Comparison of ENCODE assay signal across 8 mouse cellular contexts in the genomic region with DNA sequence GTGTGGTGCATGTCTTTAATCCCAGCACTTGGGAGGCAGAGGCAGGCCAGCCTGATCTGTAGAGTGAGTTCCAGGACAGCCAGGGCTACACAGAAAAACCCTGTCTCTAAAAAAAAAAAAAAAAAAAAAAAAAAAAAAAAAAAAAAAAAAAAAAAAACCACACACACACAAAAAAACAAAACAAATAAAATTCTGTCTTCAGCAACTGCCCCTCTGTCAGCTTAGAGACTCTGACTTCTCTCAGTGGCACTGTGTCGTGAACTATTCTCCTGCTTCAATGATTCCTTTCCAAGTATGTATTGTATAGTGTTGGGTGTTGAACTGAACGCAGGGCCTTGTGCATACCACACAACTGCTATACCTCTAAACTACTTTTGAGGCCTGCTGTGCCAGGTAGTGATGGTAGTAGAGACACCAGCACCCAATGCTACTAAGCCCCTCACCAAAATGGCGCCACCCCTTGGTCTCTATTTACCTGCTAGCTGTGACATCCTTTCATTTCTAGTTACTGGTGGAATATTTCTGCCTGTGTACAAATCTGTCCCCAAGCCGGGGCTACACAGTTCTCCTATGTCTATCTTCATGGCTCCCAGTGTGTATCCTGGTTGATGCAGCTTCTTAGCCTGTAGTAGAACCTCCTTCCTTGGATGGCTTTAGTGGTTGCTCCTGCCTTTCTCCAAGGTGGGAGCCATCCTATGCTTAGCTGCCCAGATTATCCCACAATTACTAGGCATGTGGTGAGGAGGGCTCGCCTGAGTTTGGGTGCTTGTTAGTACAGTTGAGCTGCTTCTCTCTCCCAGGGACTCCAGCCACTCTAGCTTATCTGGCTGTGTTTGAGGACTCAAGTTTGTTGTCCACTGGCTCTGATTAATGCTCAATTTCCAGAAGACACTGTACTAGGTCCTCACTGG. TPM values are rescaled to one million over a fixed set of nuclear protein-coding genes. Genes with fewer than 3 reads are reported as not detected.
A peak's percentile ranks its signal among the peaks of the same experiment; 100 is the strongest.
DNase-seq lines count a peak whose midpoint lies in the region; ATAC-seq and TF ChIP-seq lines count a peak whose summit lies in the region.

No protein-coding gene starts in this region.

- H3K9ac ChIP-seq in heart, embryonic 15.5 days = no peak overlapping the region
- no peak overlapping the region for H3K9ac ChIP-seq in embryonic facial prominence, embryonic 14.5 days (ENCODE audit: low read depth, low read length)
- H3K9ac ChIP-seq in intestine, postnatal 0 days (ENCODE audit: low read depth, low read length) = no peak overlapping the region
- no peak overlapping the region for H3K9ac ChIP-seq in neural tube, embryonic 15.5 days (replicated peaks)
- H3K9ac ChIP-seq in lung, postnatal 0 days (replicated peaks; ENCODE audit: low read depth) = no peak overlapping the region

- H3K27me3 ChIP-seq in heart, embryonic 15.5 days = no peaks in the 10 kb centered on the region
- no peaks in the 10 kb centered on the region for H3K27me3 ChIP-seq in embryonic facial prominence, embryonic 14.5 days (replicated peaks; ENCODE audit: control insufficient read depth, insufficient read depth, low read length)
- no peaks in the 10 kb centered on the region for H3K27me3 ChIP-seq in intestine, postnatal 0 days (replicated peaks; ENCODE audit: control insufficient read depth, insufficient read depth, low read length)
- H3K27me3 ChIP-seq in neural tube, embryonic 15.5 days (replicated peaks) = no peaks in the 10 kb centered on the region
- no peaks in the 10 kb centered on the region for H3K27me3 ChIP-seq in lung, postnatal 0 days (replicated peaks; ENCODE audit: insufficient read depth, low read length)

- TF ChIP-seq EP300 in lung, postnatal 0 days (IDR thresholded peaks at IDR 0.05) = no peak

- peaks cover 17% of the 10 kb centered on the region for H3K4me1 ChIP-seq in heart, embryonic 15.5 days (replicated peaks)
- H3K4me1 ChIP-seq in embryonic facial prominence, embryonic 14.5 days (ENCODE audit: control insufficient read depth, insufficient read depth, low read length) = peaks cover 7% of the 10 kb centered on the region
- H3K4me1 ChIP-seq in intestine, postnatal 0 days (replicated peaks; ENCODE audit: control insufficient read depth, insufficient read depth, low read length) = peaks cover 10% of the 10 kb centered on the region
- H3K4me1 ChIP-seq in neural tube, embryonic 15.5 days = peaks cover 17% of the 10 kb centered on the region
- peaks cover 4% of the 10 kb centered on the region; the same call in 1 of the 2 replicates for H3K4me1 ChIP-seq in lung, postnatal 0 days (ENCODE audit: insufficient read depth, low read depth, low read length)

- H3K4me2 ChIP-seq in heart, embryonic 15.5 days = peak overlapping the region; percentile 71
- peak overlapping the region; percentile 89 for H3K4me2 ChIP-seq in embryonic facial prominence, embryonic 14.5 days (ENCODE audit: low read depth, low read length)
- peak overlapping the region; percentile 13; the same call in 1 of the 2 replicates for H3K4me2 ChIP-seq in intestine, postnatal 0 days (replicated peaks; ENCODE audit: low read depth)
- H3K4me2 ChIP-seq in neural tube, embryonic 15.5 days = peak overlapping the region; percentile 70
- H3K4me2 ChIP-seq in lung, postnatal 0 days (replicated peaks; ENCODE audit: low read depth, low read length) = no peak overlapping the region

- ATAC-seq in heart, embryonic 15.5 days (replicated peaks; ENCODE audit: insufficient number of reproducible peaks, insufficient read depth, low FRiP score, low read depth) = no peak
- no peak for ATAC-seq in embryonic facial prominence, embryonic 14.5 days (ENCODE audit: low read depth)
- no peak for ATAC-seq in intestine, postnatal 0 days
- no peak for ATAC-seq in neural tube, embryonic 15.5 days (ENCODE audit: low FRiP score)
- ATAC-seq in lung, postnatal 0 days = no peak
- no peak for ATAC-seq in granulocyte monocyte progenitor cell, adult 5-6 weeks (replicated peaks; ENCODE audit: poor library complexity, severe bottlenecking)

- DNase-seq in heart, adult 9 months (ENCODE audit: low spot score in 2 of 2) = no peak
- no peak for DNase-seq in embryonic facial prominence, embryonic 14.5 days (ENCODE audit: low spot score)
- DNase-seq in retina, postnatal 1 day = no peak
- no peak for DNase-seq in lung, postnatal 0 days (ENCODE audit: low spot score)

- peak overlapping the region; percentile 99; the same call in 1 of the 2 replicates for H3K27ac ChIP-seq in heart, embryonic 15.5 days
- H3K27ac ChIP-seq in embryonic facial prominence, embryonic 14.5 days (replicated peaks; ENCODE audit: low read depth, low read length) = no peak overlapping the region
- no peak overlapping the region for H3K27ac ChIP-seq in intestine, postnatal 0 days (ENCODE audit: low read depth, low read length)
- peak overlapping the region; percentile 48 for H3K27ac ChIP-seq in neural tube, embryonic 15.5 days (replicated peaks)
- H3K27ac ChIP-seq in lung, postnatal 0 days (ENCODE audit: low read length) = no peak overlapping the region

- WGBS in heart, embryonic 15.5 days = 81% methylated on average over 5 of the region's 5 CpGs
- WGBS in embryonic facial prominence, embryonic 14.5 days = 80% methylated on average over 5 of the region's 5 CpGs
- 82% methylated on average over 5 of the region's 5 CpGs for WGBS in intestine, postnatal 0 days
- WGBS in neural tube, embryonic 15.5 days = 85% methylated on average over 5 of the region's 5 CpGs
- 71% methylated on average over 5 of the region's 5 CpGs for WGBS in lung, postnatal 0 days

- peak overlapping the region; percentile 74 for H3K4me3 ChIP-seq in heart, embryonic 15.5 days
- peak overlapping the region; percentile 96; the same call in 1 of the 2 replicates for H3K4me3 ChIP-seq in embryonic facial prominence, embryonic 14.5 days (ENCODE audit: low read depth, low read length)
- no peak overlapping the region for H3K4me3 ChIP-seq in intestine, postnatal 0 days (ENCODE audit: low read depth, low read length)
- H3K4me3 ChIP-seq in neural tube, embryonic 15.5 days (replicated peaks) = no peak overlapping the region; the same call in 1 of the 2 replicates
- no peak overlapping the region for H3K4me3 ChIP-seq in lung, postnatal 0 days (ENCODE audit: low read depth, low read length)

- H3K36me3 ChIP-seq in heart, embryonic 15.5 days = no peaks in the 10 kb centered on the region
- peaks cover 19% of the 10 kb centered on the region for H3K36me3 ChIP-seq in embryonic facial prominence, embryonic 14.5 days (ENCODE audit: control insufficient read depth, insufficient read depth, low read length)
- H3K36me3 ChIP-seq in intestine, postnatal 0 days (ENCODE audit: control insufficient read depth, insufficient read depth) = peaks cover 4% of the 10 kb centered on the region; the same call in 1 of the 2 replicates
- peaks cover 12% of the 10 kb centered on the region for H3K36me3 ChIP-seq in neural tube, embryonic 15.5 days
- H3K36me3 ChIP-seq in lung, postnatal 0 days (ENCODE audit: insufficient read depth, low read length) = no peaks in the 10 kb centered on the region

- TF ChIP-seq CTCF in intestine, postnatal 0 days (IDR thresholded peaks at IDR 0.05; ENCODE audit: low read depth) = peak; percentile 35
- no peak; the same call in 1 of the 2 replicates for TF ChIP-seq CTCF in lung, postnatal 0 days (IDR thresholded peaks at IDR 0.05)

- H3K9me3 ChIP-seq in heart, embryonic 15.5 days (replicated peaks) = no peaks in the 10 kb centered on the region
- no peaks in the 10 kb centered on the region for H3K9me3 ChIP-seq in embryonic facial prominence, embryonic 14.5 days (ENCODE audit: control insufficient read depth, low read length)
- no peaks in the 10 kb centered on the region for H3K9me3 ChIP-seq in intestine, postnatal 0 days (ENCODE audit: control insufficient read depth)
- H3K9me3 ChIP-seq in neural tube, embryonic 15.5 days (replicated peaks) = no peaks in the 10 kb centered on the region
- no peaks in the 10 kb centered on the region for H3K9me3 ChIP-seq in lung, postnatal 0 days (ENCODE audit: low read length)

RNA-seq across cellular contexts. Expression of gene Pcbp1, which starts 3.9 kb away (rescaled TPM):
- 313 and 337 TPM in 2 replicates for polyA plus RNA-seq in heart, embryonic 15.5 days (2015; fragmentation: Nextera tagmentation; extraction: Ambion mirVana)
- polyA plus RNA-seq in embryonic facial prominence, embryonic 14.5 days (2014; fragmentation: Nextera tagmentation; extraction: Ambion mirVana) = 397 and 402 TPM in 2 replicates
- 326 and 327 TPM in 2 replicates for polyA plus RNA-seq in intestine, postnatal 0 days (2015; fragmentation: Nextera tagmentation; extraction: Ambion mirVana)
- 331 and 342 TPM in 2 replicates for polyA plus RNA-seq in neural tube, embryonic 15.5 days (2015; fragmentation: Nextera tagmentation; extraction: Ambion mirVana)
- 317 and 353 TPM in 2 replicates for polyA plus RNA-seq in lung, postnatal 0 days (2015; fragmentation: Nextera tagmentation; extraction: Ambion mirVana)
- total RNA-seq in granulocyte monocyte progenitor cell, adult 5-6 weeks (2014; fragmentation: Nextera tagmentation) = 258 and 285 TPM in 2 replicates
- 130 and 152 TPM in 2 replicates for total RNA-seq in granulocyte monocyte progenitor cell, adult 5-6 weeks (2017)

Comparison
In these comparisons a context has a peak if more than half of its experiments do, and no peak if none do; other contexts are left out.
1. H3K27ac ChIP-seq: peak in heart, embryonic 15.5 days (single experiment) and neural tube, embryonic 15.5 days (single experiment); none in embryonic facial prominence, embryonic 14.5 days (single experiment), intestine, postnatal 0 days (single experiment) and lung, postnatal 0 days (single experiment).
2. H3K4me3 ChIP-seq: peak in heart, embryonic 15.5 days (single experiment) and embryonic facial prominence, embryonic 14.5 days (single experiment); none in intestine, postnatal 0 days (single experiment), neural tube, embryonic 15.5 days (single experiment) and lung, postnatal 0 days (single experiment).